Mouse (Mus musculus): Measurements from ENCODE around the gene Gm49673. TPM values are rescaled to one million over a fixed set of nuclear protein-coding genes. Genes with fewer than 3 reads are reported as not detected.
"Not testable (repeated sequence)": the region's sequence is repeated elsewhere in the genome, so short reads cannot be mapped to it uniquely, and the experiment has no call there.

Gene Gm49673
- under 1 TPM; 0.22 to 0.43 TPM for total RNA-seq (2021)
- long read RNA-seq, experiment 1, partial matches to known transcripts, result 0 of 2 reads
- long read RNA-seq, experiment 1, other reads (novel, unspliced or antisense), result 2 of 2 reads
- long read RNA-seq, experiment 2, partial matches to known transcripts, result 2 of 6 reads
- long read RNA-seq, experiment 2, other reads (novel, unspliced or antisense), result 4 of 6 reads

GRCm38 (mm10) chr17:8147439-8148316, at the start of gene Gm49673, which contains the start of gene Rnaset2a:
Gene Gm49673, minus strand, starts transcription at chr17:8147788.
Gene Rnaset2a, minus strand, starts transcription at chr17:8148097.
- DNase-seq (ENCODE audit: low spot score in 2 of 2), result not testable (repeated sequence)

GRCm38 (mm10) chr17:8195685-8196376, 48.2 kb upstream of the Gm49673 start:
- DNase-seq (ENCODE audit: low spot score in 2 of 2), result no peak

DNA sequence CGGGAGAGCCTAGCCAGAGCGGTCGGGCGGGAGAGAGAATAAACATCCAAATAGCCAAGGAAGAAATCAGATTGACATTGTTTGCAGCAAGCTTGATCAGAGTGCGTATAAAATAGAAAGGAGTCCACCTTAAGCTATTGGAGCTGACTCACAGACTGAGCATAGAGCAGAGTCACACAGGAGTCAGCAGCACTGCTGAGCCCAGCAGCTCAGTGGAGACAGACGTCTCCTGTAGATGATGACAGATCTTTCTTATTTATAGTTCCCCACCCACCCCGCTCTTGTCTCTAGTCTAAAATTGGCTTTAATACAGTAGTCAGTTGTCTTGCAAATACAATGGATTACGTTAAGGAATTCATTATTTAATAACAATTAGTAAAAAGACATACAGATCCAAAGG, 46.1 kb upstream of the Gm49673 start:
- DNase-seq (ENCODE audit: low spot score in 2 of 2), result no peak

- no peak for DNase-seq (ENCODE audit: low spot score in 2 of 2)
Observed at GRCm38 (mm10) chr17:8184217-8184616, 36.6 kb upstream of the Gm49673 start.

DNA sequence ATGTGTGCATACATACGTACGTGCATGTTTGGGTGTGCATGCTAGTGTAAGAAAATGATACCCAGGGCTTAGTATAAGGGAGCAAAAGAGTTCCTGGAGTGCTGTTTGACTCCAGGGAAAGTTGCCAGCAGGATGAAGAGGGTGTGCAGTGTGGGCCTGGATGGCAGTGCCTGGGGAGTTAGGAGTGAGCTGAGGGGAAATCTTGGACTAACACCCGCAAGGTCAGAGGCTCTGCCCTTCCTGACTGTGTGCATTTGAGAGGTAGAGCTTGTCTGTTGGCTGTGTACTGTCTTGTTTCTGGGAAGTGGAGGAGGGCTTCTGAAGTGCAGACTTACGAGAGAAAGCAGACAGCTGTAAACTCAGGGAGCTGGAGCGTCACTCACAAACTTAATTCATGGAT, 36.2 kb upstream of the Gm49673 start:
- DNase-seq (ENCODE audit: low spot score in 2 of 2), result no peak

DNA sequence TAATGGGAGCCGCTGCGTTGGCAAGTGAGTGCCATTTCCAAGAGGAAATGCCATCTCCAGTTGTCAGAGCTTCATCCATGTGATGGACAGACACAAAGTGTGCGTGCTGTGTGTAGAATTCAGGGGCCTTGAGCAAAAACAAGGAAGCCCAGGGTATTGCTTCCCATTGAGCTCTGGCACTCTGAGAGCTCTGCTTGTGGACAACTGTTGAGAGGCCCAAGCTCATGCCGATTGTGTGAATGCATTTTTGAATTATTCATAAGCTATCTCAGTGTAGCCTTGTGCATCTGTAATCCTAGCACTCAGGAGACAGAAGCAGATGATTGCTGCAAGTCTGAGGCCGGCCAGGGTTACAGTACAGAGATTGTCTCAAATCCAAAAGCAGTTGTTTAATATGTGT, 29.5 kb upstream of the Gm49673 start:
- DNase-seq (ENCODE audit: low spot score in 2 of 2), result no peak

DNA sequence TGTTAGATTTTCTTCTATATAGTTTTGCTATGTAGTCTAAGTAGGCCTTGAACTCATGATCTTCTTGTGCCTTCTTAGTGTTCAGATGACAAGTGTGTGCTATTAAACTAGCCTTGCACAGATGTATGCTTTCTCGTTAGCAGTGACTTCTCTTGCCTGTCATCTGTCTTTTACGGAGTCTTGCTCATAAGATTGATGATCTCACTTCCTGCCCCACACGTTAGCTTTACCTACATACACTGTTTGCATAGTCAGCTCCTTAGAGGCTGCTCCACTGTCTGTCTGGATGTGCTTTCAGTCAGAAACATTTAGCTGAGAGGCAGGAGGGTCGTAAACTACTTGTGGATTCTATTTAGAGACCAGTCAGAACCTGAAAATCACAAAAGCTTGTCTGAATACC, 23.5 kb upstream of the Gm49673 start:
- no peak for DNase-seq (ENCODE audit: low spot score in 2 of 2)

GRCm38 (mm10) chr17:8170331-8170730, 22.7 kb upstream of the Gm49673 start:
- no peak for DNase-seq (ENCODE audit: low spot score in 2 of 2)

DNA sequence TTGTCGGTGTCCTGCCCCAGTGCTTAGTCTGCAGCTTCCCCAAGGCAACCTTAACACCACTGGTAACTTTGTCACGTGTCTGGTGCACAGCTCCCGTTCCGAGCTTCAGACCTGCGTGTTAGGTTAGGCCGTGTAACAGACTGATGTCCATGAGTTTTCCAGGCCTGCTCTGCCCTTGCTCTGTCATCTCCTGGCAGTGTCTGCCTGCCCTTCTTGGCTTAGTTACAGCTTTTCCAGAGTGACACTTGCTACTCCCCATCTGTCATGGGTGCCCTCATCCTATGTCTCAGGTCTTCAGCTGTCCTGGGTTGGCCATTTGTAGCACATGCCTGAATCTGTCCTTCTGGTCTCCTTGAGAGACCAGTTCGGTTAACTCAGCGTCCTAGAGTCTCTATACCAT, 19.8 kb upstream of the Gm49673 start:
- peak in 1 of 2 experiments; percentile 35 for DNase-seq (ENCODE audit: low spot score in 2 of 2)

DNA sequence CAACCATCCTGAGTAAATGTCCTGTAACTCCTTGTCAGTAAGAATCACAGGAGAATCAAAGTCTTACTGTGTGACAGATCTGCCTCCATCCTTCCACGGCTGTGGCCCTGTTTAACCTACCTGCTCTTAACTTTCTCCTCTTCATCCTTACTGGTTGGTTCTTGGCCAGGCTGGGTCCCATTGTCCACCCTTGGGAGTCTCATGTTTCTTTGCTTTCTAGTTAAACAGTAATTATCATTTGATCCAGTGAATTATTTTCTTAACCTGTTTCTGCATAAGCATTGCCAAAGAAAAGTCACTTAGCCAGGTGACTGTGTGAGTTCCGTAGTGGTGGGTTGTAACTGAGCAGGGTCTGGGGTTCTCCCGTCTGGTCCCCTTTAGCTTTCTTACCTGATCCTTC, 18.9 kb upstream of the Gm49673 start:
- DNase-seq (ENCODE audit: low spot score in 2 of 2), result not testable (repeated sequence)

- not testable (repeated sequence) for DNase-seq (ENCODE audit: low spot score in 2 of 2)
Observed at GRCm38 (mm10) chr17:8165977-8166376, 18.4 kb upstream of the Gm49673 start.

GRCm38 (mm10) chr17:8165608-8165945, 18.0 kb upstream of the Gm49673 start:
- DNase-seq (ENCODE audit: low spot score in 2 of 2), result peak; percentile 39 to 41

- DNase-seq (ENCODE audit: low spot score in 2 of 2), result peak; percentile 36 to 69
Observed at GRCm38 (mm10) chr17:8164701-8165607, 17.4 kb upstream of the Gm49673 start, which contains the start of gene Fgfr1op. Gene Fgfr1op, plus strand, starts transcription at chr17:8165501.

DNA sequence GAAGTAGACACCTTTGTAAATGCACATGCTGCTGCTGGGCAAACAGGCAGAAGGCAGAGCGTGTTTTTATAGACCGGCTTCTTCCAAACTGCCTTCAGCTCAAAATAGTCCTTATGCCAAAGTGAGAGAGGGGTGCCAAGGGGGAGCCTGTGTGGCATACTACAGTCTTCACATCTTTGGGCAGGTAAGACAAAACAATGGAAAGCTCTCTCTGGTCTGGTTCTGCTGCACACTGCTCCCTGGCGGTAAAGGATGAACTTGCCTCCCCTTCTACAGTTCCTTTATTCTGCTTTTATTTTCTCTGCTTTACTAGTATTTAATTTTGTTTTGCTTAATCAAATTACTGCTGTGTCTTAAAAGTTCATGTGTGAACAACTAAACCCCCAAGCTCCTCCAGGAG, 13.4 kb upstream of the Gm49673 start:
- DNase-seq (ENCODE audit: low spot score in 2 of 2), result not testable (repeated sequence)

GRCm38 (mm10) chr17:8158627-8159026, 11.0 kb upstream of the Gm49673 start:
- not testable (repeated sequence) for DNase-seq (ENCODE audit: low spot score in 2 of 2)

DNA sequence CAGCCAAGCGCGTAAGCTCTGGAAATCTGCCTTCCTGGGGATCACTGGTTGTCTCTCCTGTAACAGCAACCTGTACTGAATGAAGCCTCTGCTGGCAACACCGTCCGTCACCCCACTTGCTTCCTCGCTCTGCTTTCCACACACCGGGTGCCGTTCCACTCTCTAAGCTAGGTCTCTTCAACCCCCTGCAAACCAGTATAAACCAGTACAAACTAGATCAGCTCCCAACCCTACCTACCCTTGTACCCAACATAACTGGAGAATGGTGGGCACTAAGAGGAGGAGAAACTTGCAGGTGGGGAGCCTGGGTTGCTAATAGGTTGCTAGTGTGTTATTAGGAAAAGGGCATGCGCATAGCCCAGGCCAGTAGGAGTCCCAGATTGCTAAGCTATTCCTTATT, 8.4 kb upstream of the Gm49673 start:
- DNase-seq (ENCODE audit: low spot score in 2 of 2), result not testable (repeated sequence)

GRCm38 (mm10) chr17:8155010-8155409, 7.4 kb upstream of the Gm49673 start:
- DNase-seq (ENCODE audit: low spot score in 2 of 2), result not testable (repeated sequence)

GRCm38 (mm10) chr17:8146931-8147330, 657 bp downstream of the Gm49673 start:
- not testable (repeated sequence) for DNase-seq (ENCODE audit: low spot score in 2 of 2)

- DNase-seq (ENCODE audit: low spot score in 2 of 2), result not testable (repeated sequence)
Observed at GRCm38 (mm10) chr17:8143802-8144673, 3.5 kb downstream of the Gm49673 start.

DNA sequence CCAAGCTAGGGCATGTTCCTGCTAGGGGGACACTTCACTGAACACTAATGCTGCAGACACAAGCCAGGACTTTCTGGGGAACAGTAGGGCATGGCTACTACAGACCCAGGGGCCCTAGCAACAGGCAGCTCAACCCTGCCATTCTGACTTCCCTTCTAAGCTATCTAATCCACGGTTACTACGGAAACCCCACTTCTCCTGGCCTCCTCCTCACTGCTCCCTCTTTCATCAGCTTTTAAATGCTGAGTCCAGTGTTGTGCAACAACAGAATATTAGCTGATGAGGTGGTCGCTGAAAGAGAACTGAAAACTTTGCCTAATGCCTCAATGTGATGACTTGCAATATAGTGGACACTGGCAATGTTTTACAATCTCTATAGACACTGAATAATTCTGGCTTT, 7.4 kb downstream of the Gm49673 start:
- not testable (repeated sequence) for DNase-seq (ENCODE audit: low spot score in 2 of 2)
